In genomic region chr1:164461726-164462125, GRCm38 (mm10) we compare ENCODE assay signal across 9 mouse cellular contexts. TPM values are rescaled to one million over a fixed set of nuclear protein-coding genes. Genes with fewer than 3 reads are reported as not detected.
DNase-seq lines count a peak whose midpoint lies in the region; ATAC-seq lines count a peak whose summit lies in the region.
"Had no signal": no experiment of that assay in that cellular context is flagged by ENCODE, and none has a peak within 500 bp of the region (broad histone marks: within the 10 kb centered on the region; RNA-seq: fewer than 3 reads in every experiment).

No protein-coding gene starts in this region.

- no peaks in the 10 kb centered on the region for H3K36me3 ChIP-seq in embryonic facial prominence, embryonic 14.5 days (ENCODE audit: control insufficient read depth, insufficient read depth, low read length)
- no peaks in the 10 kb centered on the region for H3K36me3 ChIP-seq in embryonic facial prominence, embryonic 10.5 days (replicated peaks)
- H3K36me3 ChIP-seq: embryonic facial prominence, embryonic 12.5 days had no signal

- no peak overlapping the region for H3K4me2 ChIP-seq in embryonic facial prominence, embryonic 14.5 days (ENCODE audit: low read depth, low read length)
- H3K4me2 ChIP-seq: embryonic facial prominence, embryonic 12.5 days had no signal

- H3K9me3 ChIP-seq in embryonic facial prominence, embryonic 14.5 days (ENCODE audit: control insufficient read depth, low read length), result no peaks in the 10 kb centered on the region
- no peaks in the 10 kb centered on the region for H3K9me3 ChIP-seq in embryonic facial prominence, embryonic 10.5 days
- H3K9me3 ChIP-seq: embryonic facial prominence, embryonic 12.5 days had no signal

- DNase-seq in embryonic facial prominence, embryonic 14.5 days (ENCODE audit: low spot score), result peak; percentile 33
- DNase-seq in embryonic facial prominence, embryonic 10.5 days (ENCODE audit: low spot score), result no peak
- DNase-seq in cerebellum, adult 11 months, result peak; percentile 75
- DNase-seq in gastrocnemius, postnatal 25 days, result peak; percentile 57
- peak; percentile 74 for DNase-seq in kidney, adult 11 months
- peak; percentile 83 to 97 for DNase-seq in left cerebral cortex, postnatal 25 days (ENCODE audit: low spot score in 2 of 2)
- peak; percentile 84 to 91 for DNase-seq in right cerebral cortex, postnatal 10 days (ENCODE audit: low spot score in 2 of 2)

- WGBS in embryonic facial prominence, embryonic 14.5 days, result 30% methylated on average over 10 of the region's 10 CpGs
- 46% methylated on average over 10 of the region's 10 CpGs for WGBS in embryonic facial prominence, embryonic 10.5 days

- no peak overlapping the region for H3K4me3 ChIP-seq in embryonic facial prominence, embryonic 14.5 days (ENCODE audit: low read depth, low read length)
- no peak overlapping the region for H3K4me3 ChIP-seq in embryonic facial prominence, embryonic 10.5 days
- H3K4me3 ChIP-seq: embryonic facial prominence, embryonic 12.5 days had no signal

- peaks cover 8% of the 10 kb centered on the region; the same call in 1 of the 2 replicates for H3K4me1 ChIP-seq in embryonic facial prominence, embryonic 14.5 days (ENCODE audit: control insufficient read depth, insufficient read depth, low read length)
- H3K4me1 ChIP-seq in embryonic facial prominence, embryonic 10.5 days, result peaks cover 21% of the 10 kb centered on the region

- ATAC-seq in embryonic facial prominence, embryonic 14.5 days (ENCODE audit: low read depth), result no peak
- no peak for ATAC-seq in megakaryocyte-erythroid progenitor cell, adult 5-6 weeks (replicated peaks; ENCODE audit: low FRiP score, low TSS enrichment, poor library complexity, severe bottlenecking)

- no peak overlapping the region for H3K9ac ChIP-seq in embryonic facial prominence, embryonic 14.5 days (ENCODE audit: low read depth, low read length)
- H3K9ac ChIP-seq: embryonic facial prominence, embryonic 12.5 days had no signal

- intact Hi-C loops in left cerebral cortex, postnatal 25 days (cut with DNase I), result loop anchor here (1.0 to 5.0 kb wide), 3 partner anchors 81 to 437 kb away; no protein-coding TSS in a partner anchor

- H3K27ac ChIP-seq in embryonic facial prominence, embryonic 14.5 days (replicated peaks; ENCODE audit: low read depth, low read length), result no peak overlapping the region
- no peak overlapping the region for H3K27ac ChIP-seq in embryonic facial prominence, embryonic 10.5 days (replicated peaks)
- H3K27ac ChIP-seq: embryonic facial prominence, embryonic 12.5 days had no signal

- H3K27me3 ChIP-seq in embryonic facial prominence, embryonic 14.5 days (replicated peaks; ENCODE audit: control insufficient read depth, insufficient read depth, low read length), result peaks cover 28% of the 10 kb centered on the region
- peaks cover 61% of the 10 kb centered on the region for H3K27me3 ChIP-seq in embryonic facial prominence, embryonic 10.5 days (replicated peaks; ENCODE audit: low read depth, poor library complexity, severe bottlenecking)

RNA-seq across cellular contexts. Expression of gene Atp1b1, which starts 3.6 kb away (rescaled TPM):
- 37.0 and 44.0 TPM in 2 replicates for polyA plus RNA-seq in embryonic facial prominence, embryonic 14.5 days (2014; fragmentation: Nextera tagmentation; extraction: Ambion mirVana)
- polyA plus RNA-seq in embryonic facial prominence, embryonic 10.5 days (2016; fragmentation: Nextera tagmentation; extraction: Ambion mirVana), result 6.9 and 7.4 TPM in 2 replicates
- total RNA-seq in gastrocnemius, postnatal 25 days (2021), result 100 to 1,000 TPM; 178 to 308 TPM
- total RNA-seq in left cerebral cortex, postnatal 25 days (2021), result 1,000 to 10,000 TPM; 1,756 to 1,769 TPM
- 1.8 and 15.5 TPM in 2 replicates for total RNA-seq in megakaryocyte-erythroid progenitor cell, adult 5-6 weeks (2014; fragmentation: Nextera tagmentation)
- 5.1 TPM in 1 of 2 replicates, not detected in the other for total RNA-seq in megakaryocyte-erythroid progenitor cell, adult 5-6 weeks (2017)

Comparison
In these comparisons a context has a peak if more than half of its experiments do, and no peak if none do; other contexts are left out.
1. RNA of gene Atp1b1, which starts 3.6 kb away (total RNA-seq): 1,756 to 1,769 TPM in left cerebral cortex, postnatal 25 days and 178 to 308 TPM in gastrocnemius, postnatal 25 days; 1.8 to 15.5 TPM in megakaryocyte-erythroid progenitor cell, adult 5-6 weeks; every median in the first group is over 10 times any median in the second.